8 mouse cellular contexts compared by ENCODE assay signal in the genomic region with DNA sequence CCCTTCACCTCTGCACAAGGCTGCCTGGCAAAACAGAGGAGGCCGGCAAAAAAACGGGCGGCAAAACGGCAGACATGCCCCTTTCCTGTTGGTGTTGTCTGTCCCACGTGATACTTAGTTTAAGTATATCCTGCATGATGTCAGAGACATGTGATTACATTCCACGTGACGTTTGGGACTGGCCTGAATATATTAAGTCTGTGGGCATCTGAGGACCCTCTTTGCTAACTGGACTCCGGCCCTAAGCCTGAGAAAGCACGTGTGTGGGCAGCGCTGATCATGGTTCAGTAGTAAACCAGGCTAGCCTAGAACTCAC. TPM values are rescaled to one million over a fixed set of nuclear protein-coding genes. Genes with fewer than 3 reads are reported as not detected.
DNase-seq lines count a peak whose midpoint lies in the region; ATAC-seq and TF ChIP-seq lines count a peak whose summit lies in the region.

No protein-coding gene starts in this region.

- no peak for TF ChIP-seq CTCF in heart, adult 2 months (IDR thresholded peaks at IDR 0.05)
- no peak for TF ChIP-seq CTCF in liver, embryonic 14.5 days (IDR thresholded peaks at IDR 0.05; ENCODE audit: low read depth)
- TF ChIP-seq CTCF in thymus, adult 2 months (IDR thresholded peaks at IDR 0.05; ENCODE audit: borderline replicate concordance, control insufficient read depth, extremely low read depth, insufficient read depth, low read length, poor library complexity) = no peak

- no peaks in the 10 kb centered on the region for H3K9me3 ChIP-seq in forebrain, embryonic 15.5 days
- no peaks in the 10 kb centered on the region for H3K9me3 ChIP-seq in liver, embryonic 14.5 days (ENCODE audit: control insufficient read depth, low read length)

- no peak overlapping the region for H3K9ac ChIP-seq in heart, adult 2 months (ENCODE audit: low read depth, low read length)
- H3K9ac ChIP-seq in forebrain, embryonic 15.5 days (replicated peaks) = no peak overlapping the region
- no peak overlapping the region for H3K9ac ChIP-seq in liver, embryonic 14.5 days (replicated peaks)

- H3K79me2 ChIP-seq in heart, adult 2 months (replicated peaks; ENCODE audit: control insufficient read depth, insufficient read depth, low read length) = no peaks in the 10 kb centered on the region

- H3K4me3 ChIP-seq in heart, adult 2 months = no peak overlapping the region
- peak overlapping the region; percentile 26 for H3K4me3 ChIP-seq in forebrain, embryonic 15.5 days
- H3K4me3 ChIP-seq in liver, embryonic 14.5 days (ENCODE audit: insufficient read depth in 1 of 2, low read depth in 2 of 2, low read length in 2 of 2) = no peak overlapping the region
- no peak overlapping the region for H3K4me3 ChIP-seq in thymus, adult 2 months (ENCODE audit: control insufficient read depth, insufficient read depth, low read length)

- 21% methylated on average over 10 of the region's 10 CpGs for WGBS in heart, adult 2 months
- WGBS in forebrain, embryonic 15.5 days = 32% methylated on average over 10 of the region's 10 CpGs
- 46% methylated on average over 10 of the region's 10 CpGs for WGBS in liver, embryonic 14.5 days (ENCODE audit: insufficient replicate concordance)
- 92% methylated on average over 10 of the region's 10 CpGs for WGBS in thymus, adult 2 months

- no peaks in the 10 kb centered on the region for H3K27me3 ChIP-seq in heart, adult 2 months (ENCODE audit: control insufficient read depth, insufficient read depth, low read length)
- H3K27me3 ChIP-seq in forebrain, embryonic 15.5 days = peaks cover 7% of the 10 kb centered on the region; the same call in 1 of the 2 replicates
- H3K27me3 ChIP-seq in liver, embryonic 14.5 days (ENCODE audit: control insufficient read depth, insufficient read depth, low read length) = peaks cover 4% of the 10 kb centered on the region
- H3K27me3 ChIP-seq in thymus, adult 2 months (ENCODE audit: control insufficient read depth, insufficient read depth, low read length) = no peaks in the 10 kb centered on the region

- H3K4me2 ChIP-seq in forebrain, embryonic 15.5 days (replicated peaks) = peak overlapping the region; percentile 43
- no peak overlapping the region for H3K4me2 ChIP-seq in liver, embryonic 14.5 days (ENCODE audit: low read depth)

- no peaks in the 10 kb centered on the region; the same call in none of the 2 replicates for H3K36me3 ChIP-seq in heart, adult 2 months (ENCODE audit: control insufficient read depth, insufficient read depth, low read length)
- peaks cover 17% of the 10 kb centered on the region; the same call in 1 of the 2 replicates for H3K36me3 ChIP-seq in forebrain, embryonic 15.5 days
- no peaks in the 10 kb centered on the region; the same call in 1 of the 2 replicates for H3K36me3 ChIP-seq in liver, embryonic 14.5 days (replicated peaks; ENCODE audit: control insufficient read depth, insufficient read depth, low read depth)
- H3K36me3 ChIP-seq in thymus, adult 2 months (ENCODE audit: control insufficient read depth, insufficient read depth, low read length) = no peaks in the 10 kb centered on the region

- no peak for TF ChIP-seq POLR2A in heart, adult 2 months (IDR thresholded peaks at IDR 0.05; ENCODE audit: insufficient read depth, low read depth, low read length)
- TF ChIP-seq POLR2A in thymus, adult 2 months (IDR thresholded peaks at IDR 0.05; ENCODE audit: control insufficient read depth, extremely low read depth, insufficient read depth, low read length, poor library complexity) = no peak

- H3K27ac ChIP-seq in heart, adult 2 months = peak overlapping the region; percentile 83
- H3K27ac ChIP-seq in forebrain, embryonic 15.5 days (replicated peaks) = peak overlapping the region; percentile 79
- H3K27ac ChIP-seq in liver, embryonic 14.5 days = no peak overlapping the region
- H3K27ac ChIP-seq in thymus, adult 2 months (ENCODE audit: control insufficient read depth, insufficient read depth, low read length) = no peak overlapping the region

- intact Hi-C loops in heart, adult 2 months (cut with DNase I) = no loop called here
- intact Hi-C loops in heart, postnatal 36 days (cut with DNase I) = no loop called here

- DNase-seq in heart, adult 2 months = no peak
- DNase-seq in heart, postnatal 36 days = no peak
- DNase-seq in ES-CJ7 (ENCODE audit: low read depth, low spot score) = peak; percentile 86
- DNase-seq in liver, embryonic 14.5 days (ENCODE audit: low read depth in 3 of 3, low spot score in 3 of 3) = no peak
- no peak for DNase-seq in thymus, adult 2 months
- DNase-seq in gastrocnemius, postnatal 4 days (ENCODE audit: low spot score in 2 of 2) = no peak
- no peak for DNase-seq in thymus, postnatal 4 days

- H3K4me1 ChIP-seq in heart, adult 2 months (ENCODE audit: control insufficient read depth, insufficient read depth, low read length) = peaks cover 18% of the 10 kb centered on the region
- peaks cover 48% of the 10 kb centered on the region for H3K4me1 ChIP-seq in forebrain, embryonic 15.5 days
- peaks cover 7 to 12% of the 10 kb centered on the region in 2 experiments; a peak in 3 of 4 replicates for H3K4me1 ChIP-seq in liver, embryonic 14.5 days (replicated peaks; ENCODE audit: control insufficient read depth in 2 of 2, insufficient read depth in 2 of 2, low read length in 1 of 2)
- H3K4me1 ChIP-seq in thymus, adult 2 months (replicated peaks; ENCODE audit: control insufficient read depth, insufficient read depth, low read length) = peaks cover 17% of the 10 kb centered on the region

- ATAC-seq in forebrain, embryonic 15.5 days (replicated peaks) = no peak
- peak; percentile 2; the same call in 1 of the 2 replicates for ATAC-seq in liver, embryonic 14.5 days (ENCODE audit: insufficient read depth)

- no peak for TF ChIP-seq EP300 in heart, adult 2 months (IDR thresholded peaks at IDR 0.05; ENCODE audit: insufficient read depth, low read depth, low read length)
- TF ChIP-seq EP300 in liver, embryonic 14.5 days (IDR thresholded peaks at IDR 0.05; ENCODE audit: low read depth) = no peak

RNA-seq across cellular contexts. Expression of a gene that starts 8.3 kb away (rescaled TPM):
- total RNA-seq in heart, adult 2 months (2021) = 1 to 10 TPM; 2.0 to 2.3 TPM
- 8.3 and 8.6 TPM in 2 replicates for polyA plus RNA-seq in heart, adult 2 months (2012; rRNA removed)
- total RNA-seq in heart, postnatal 36 days (2021) = 1 to 10 TPM; 2.2 to 2.4 TPM
- 1.2 and 1.8 TPM in 2 replicates for polyA plus RNA-seq in forebrain, embryonic 15.5 days (2015; fragmentation: Nextera tagmentation; extraction: Ambion mirVana)
- polyA plus RNA-seq in liver, embryonic 14.5 days (2012; rRNA removed) = 1.6 and 1.9 TPM in 2 replicates
- polyA plus RNA-seq in liver, embryonic 14.5 days (2014; fragmentation: Nextera tagmentation; extraction: Ambion mirVana) = 1.7 and 1.8 TPM in 2 replicates
- polyA plus RNA-seq in thymus, adult 2 months (2012; rRNA removed) = 49.7 and 51.1 TPM in 2 replicates
- total RNA-seq in gastrocnemius, postnatal 4 days (2021) = under 1 TPM; 0.91 to 0.98 TPM

RNA-seq across cellular contexts. Expression of a gene that starts 12.4 kb away (rescaled TPM):
- total RNA-seq in heart, adult 2 months (2021) = 1 to 10 TPM in 1 of 2 experiments, not detected in 1; 1.2 TPM
- polyA plus RNA-seq in heart, adult 2 months (2012; rRNA removed) = 0.88 and 1.2 TPM in 2 replicates
- under 1 TPM in 1 of 2 experiments, not detected in 1; 0.62 TPM for total RNA-seq in heart, postnatal 36 days (2021)
- polyA plus RNA-seq in forebrain, embryonic 15.5 days (2015; fragmentation: Nextera tagmentation; extraction: Ambion mirVana) = 2.9 and 3.1 TPM in 2 replicates
- polyA plus RNA-seq in liver, embryonic 14.5 days (2012; rRNA removed) = 0.78 and 0.90 TPM in 2 replicates
- 0.21 and 0.36 TPM in 2 replicates for polyA plus RNA-seq in liver, embryonic 14.5 days (2014; fragmentation: Nextera tagmentation; extraction: Ambion mirVana)
- 7.5 and 8.4 TPM in 2 replicates for polyA plus RNA-seq in thymus, adult 2 months (2012; rRNA removed)
- total RNA-seq in gastrocnemius, postnatal 4 days (2021) = 1 to 10 TPM; 1.3 to 2.0 TPM

RNA-seq across cellular contexts. Expression of a gene that starts 16.9 kb away (rescaled TPM):
- 1 to 10 TPM in 1 of 2 experiments, under 1 TPM in 1; 0.73 to 1.9 TPM for total RNA-seq in heart, adult 2 months (2021)
- polyA plus RNA-seq in heart, adult 2 months (2012; rRNA removed) = 2.1 and 3.5 TPM in 2 replicates
- 1 to 10 TPM; 1.1 to 2.0 TPM for total RNA-seq in heart, postnatal 36 days (2021)
- 5.4 and 6.6 TPM in 2 replicates for polyA plus RNA-seq in forebrain, embryonic 15.5 days (2015; fragmentation: Nextera tagmentation; extraction: Ambion mirVana)
- 1.0 and 1.7 TPM in 2 replicates for polyA plus RNA-seq in liver, embryonic 14.5 days (2012; rRNA removed)
- polyA plus RNA-seq in liver, embryonic 14.5 days (2014; fragmentation: Nextera tagmentation; extraction: Ambion mirVana) = 0.37 and 0.47 TPM in 2 replicates
- polyA plus RNA-seq in thymus, adult 2 months (2012; rRNA removed) = 4.1 and 5.3 TPM in 2 replicates
- 1 to 10 TPM in 1 of 2 experiments, under 1 TPM in 1; 0.70 to 1.5 TPM for total RNA-seq in gastrocnemius, postnatal 4 days (2021)

RNA-seq across cellular contexts. Expression of a gene that starts 16.9 kb away (rescaled TPM):
- total RNA-seq in heart, adult 2 months (2021) = 10 to 100 TPM; 46.6 to 53.8 TPM
- 48.5 and 56.9 TPM in 2 replicates for polyA plus RNA-seq in heart, adult 2 months (2012; rRNA removed)
- 10 to 100 TPM; 50.3 to 52.2 TPM for total RNA-seq in heart, postnatal 36 days (2021)
- 88.2 and 89.0 TPM in 2 replicates for polyA plus RNA-seq in forebrain, embryonic 15.5 days (2015; fragmentation: Nextera tagmentation; extraction: Ambion mirVana)
- 29.8 and 32.2 TPM in 2 replicates for polyA plus RNA-seq in liver, embryonic 14.5 days (2012; rRNA removed)
- 35.0 and 39.7 TPM in 2 replicates for polyA plus RNA-seq in liver, embryonic 14.5 days (2014; fragmentation: Nextera tagmentation; extraction: Ambion mirVana)
- polyA plus RNA-seq in thymus, adult 2 months (2012; rRNA removed) = 119 and 123 TPM in 2 replicates
- 10 to 100 TPM; 48.1 to 48.5 TPM for total RNA-seq in gastrocnemius, postnatal 4 days (2021)

RNA-seq across cellular contexts. Expression of a gene that starts 22.8 kb away (rescaled TPM):
- total RNA-seq in heart, adult 2 months (2021) = 10 to 100 TPM; 29.9 to 31.5 TPM
- 49.3 and 56.1 TPM in 2 replicates for polyA plus RNA-seq in heart, adult 2 months (2012; rRNA removed)
- total RNA-seq in heart, postnatal 36 days (2021) = 10 to 100 TPM; 27.8 to 29.4 TPM
- 133 and 135 TPM in 2 replicates for polyA plus RNA-seq in forebrain, embryonic 15.5 days (2015; fragmentation: Nextera tagmentation; extraction: Ambion mirVana)
- 73.1 and 86.2 TPM in 2 replicates for polyA plus RNA-seq in liver, embryonic 14.5 days (2012; rRNA removed)
- polyA plus RNA-seq in liver, embryonic 14.5 days (2014; fragmentation: Nextera tagmentation; extraction: Ambion mirVana) = 80.5 and 85.2 TPM in 2 replicates
- 181 and 201 TPM in 2 replicates for polyA plus RNA-seq in thymus, adult 2 months (2012; rRNA removed)
- total RNA-seq in gastrocnemius, postnatal 4 days (2021) = 10 to 100 TPM; 32.2 to 33.5 TPM

Comparison
In these comparisons a context has a peak if more than half of its experiments do, and no peak if none do; other contexts are left out.
1. H3K27ac ChIP-seq: peak in heart, adult 2 months (single experiment) and forebrain, embryonic 15.5 days (single experiment); none in liver, embryonic 14.5 days (single experiment) and thymus, adult 2 months (single experiment).